Mouse (Mus musculus): ENCODE results near the gene Abat.

DNA sequence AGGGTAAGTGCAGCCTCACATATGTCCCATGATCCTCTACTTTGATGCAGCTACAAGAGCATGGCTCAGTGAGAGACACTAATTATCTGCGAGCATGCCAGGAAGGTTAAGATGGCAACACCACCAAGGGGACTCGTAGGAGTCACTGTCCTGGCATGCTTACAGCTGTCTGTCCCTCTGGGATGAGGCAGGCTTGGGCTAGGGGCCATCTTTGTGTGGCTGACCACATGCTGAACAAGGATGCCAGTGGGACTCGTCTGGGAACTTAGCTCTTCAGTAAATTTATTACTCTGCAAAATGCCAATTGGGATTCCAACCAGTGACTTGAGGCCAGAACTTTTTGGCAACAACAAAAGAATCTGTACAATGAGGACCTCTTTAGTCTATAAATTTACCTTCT lies 62.9 kb downstream of the Abat start:
- no peak for TF ChIP-seq CTCF (conservative IDR thresholded peaks at IDR 0.05; ENCODE audit: low read length)
- TF ChIP-seq POU5F1 (IDR thresholded peaks at IDR 0.05; ENCODE audit: borderline replicate concordance, low read length) = no peak
- no peak for TF ChIP-seq NANOG (IDR thresholded peaks at IDR 0.05; ENCODE audit: borderline replicate concordance, low read length)
